Mouse (Mus musculus): Measurements from ENCODE around the gene Ccnd2. TPM values are rescaled to one million over a fixed set of nuclear protein-coding genes. Genes with fewer than 3 reads are reported as not detected.
A peak's percentile ranks its signal among the peaks of the same experiment; 100 is the strongest.

Gene Ccnd2
- polyA plus RNA-seq, 1 experiment from 2014 or later = 275 TPM

- Histone ChIP-seq H3K27ac (ENCODE audit: low read depth, low read length) (no peak overlapping the region), H3K9ac (ENCODE audit: low read depth, low read length) (0 out of 2 replicates have a peak overlapping the region, but pooled peaks have one; percentile 14), H3K36me3 (ENCODE audit: control insufficient read depth, insufficient read depth, low read length) (no peaks in the 10 kb centered on the region), H3K4me3 (ENCODE audit: low read depth, low read length) (peak overlapping the region; percentile 54), H3K4me2 (peak overlapping the region; percentile 90), H3K4me1 (replicated peaks; ENCODE audit: control insufficient read depth, insufficient read depth, low read length) (peaks cover 5% of the 10 kb centered on the region), H3K27me3 (replicated peaks; ENCODE audit: control insufficient read depth, insufficient read depth, low read length) (peaks cover 29% of the 10 kb centered on the region), H3K9me3 (ENCODE audit: control insufficient read depth, low read length) (no peaks in the 10 kb centered on the region)
- DNase-seq (ENCODE audit: low spot score) (peak; percentile 53), ATAC-seq (replicated peaks; ENCODE audit: low FRiP score) (peak; percentile 18; the same call in 1 of the 2 replicates)
- WGBS = 3% methylated on average over 59 of the region's 59 CpGs
Measured at GRCm38 (mm10) chr6:127079867-127080731, 71.9 kb downstream of the Ccnd2 start.

Other genes with a start within 250 kb of the Ccnd2 start
- not detected in 2 replicates for gene Dyrk4, start 230.4 kb downstream of the Ccnd2 start, polyA plus RNA-seq (2014; fragmentation: Nextera tagmentation; extraction: Ambion mirVana)
- 85.7 and 95.3 TPM in 2 replicates for gene Rad51ap1, start 212.6 kb downstream of the Ccnd2 start, polyA plus RNA-seq (2014; fragmentation: Nextera tagmentation; extraction: Ambion mirVana)
- 20.9 and 27.1 TPM in 2 replicates for gene D6Wsu163e, start 212.2 kb downstream of the Ccnd2 start, polyA plus RNA-seq (2014; fragmentation: Nextera tagmentation; extraction: Ambion mirVana)
- gene Fgf6, start 136.6 kb downstream of the Ccnd2 start, polyA plus RNA-seq (2014; fragmentation: Nextera tagmentation; extraction: Ambion mirVana) = 0.08 TPM in 1 of 2 replicates, not detected in the other
- gene Fgf23, start 79.3 kb downstream of the Ccnd2 start, polyA plus RNA-seq (2014; fragmentation: Nextera tagmentation; extraction: Ambion mirVana) = 0.13 and 0.30 TPM in 2 replicates
- gene Tigar, start 42.6 kb downstream of the Ccnd2 start, polyA plus RNA-seq (2014; fragmentation: Nextera tagmentation; extraction: Ambion mirVana) = 2.2 and 2.5 TPM in 2 replicates